Mouse (Mus musculus) heart, embryonic 16.5 days (tissue): ENCODE results near the gene Nploc4. TPM values are rescaled to one million over a fixed set of nuclear protein-coding genes. Genes with fewer than 3 reads are reported as not detected.
"Not testable (repeated sequence)": the region's sequence is repeated elsewhere in the genome, so short reads cannot be mapped to it uniquely, and the experiment has no call there.

ENCODE experiments used
- ATAC-seq: fragments of 200-750 bp; cut with Nextera tagmentation; replicated peaks from 2 replicates; pipeline ENCODE4 v1.8.0; 2017; ENCODE audit warnings: moderate number of reproducible peaks; ENCODE audit not compliant: insufficient read depth, low FRiP score; ENCODE audit errors: extremely low read depth
- H3K27ac ChIP-seq: fragments of 300-500 bp; sonication (generic); 2 replicates; pipeline ENCODE4 v1.5.1; 2014; ENCODE audit warnings: mild to moderate bottlenecking, low read length, control low read depth, moderate library complexity
- H3K27me3 ChIP-seq: fragments of 300-500 bp; sonication (generic); 2 replicates; pipeline ENCODE4 v1.6.1; 2014; ENCODE audit warnings: low read length, mixed read lengths; ENCODE audit not compliant: control insufficient read depth, insufficient read depth
- H3K36me3 ChIP-seq: fragments of 300-500 bp; sonication (generic); 2 replicates; pipeline ENCODE4 v1.6.1; 2014; ENCODE audit not compliant: control insufficient read depth, insufficient read depth
- H3K4me1 ChIP-seq: fragments of 300-500 bp; sonication (generic); 2 replicates; pipeline ENCODE4 v1.6.1; 2014; ENCODE audit warnings: low read length, mixed read lengths; ENCODE audit not compliant: control insufficient read depth, insufficient read depth
- H3K4me2 ChIP-seq: fragments of 300-500 bp; sonication (generic); 2 replicates; pipeline ENCODE4 v1.6.1; 2014; ENCODE audit warnings: low read depth, mild to moderate bottlenecking, control low read depth, low read length
- H3K4me3 ChIP-seq: fragments of 300-500 bp; sonication (generic); 2 replicates; pipeline ENCODE4 v1.5.1; 2014; ENCODE audit warnings: mild to moderate bottlenecking, control low read depth, low read length
- H3K9ac ChIP-seq: fragments of 300-500 bp; sonication (generic); 2 replicates; pipeline ENCODE4 v1.6.1; 2014; ENCODE audit warnings: low read length, control low read depth
- H3K9me3 ChIP-seq: fragments of 300-500 bp; sonication (generic); replicated peaks from 2 replicates; pipeline ENCODE4 v1.6.1; 2016; ENCODE audit warnings: low read length; ENCODE audit not compliant: control insufficient read depth
- WGBS: fragments of 180-500 bp; shearing (Covaris S2); extraction: QIAGEN DNeasy Blood & Tissue Kit; methylation state at CpG from one replicate; pipeline ENCODE4 v1.1.7; 2014; 5-methylcytosine and 5-hydroxymethylcytosine counted together
- polyA plus RNA-seq: library from polyadenylated mRNA; unstranded; fragments of >200 nt; fragmentation: Nextera tagmentation; extraction: Ambion mirVana; gene quantifications from 2 replicates; pipeline ENCODE4 v1.2.1, GENCODE M21; 2015

Nploc4 gene
- polyA plus RNA-seq, 1 experiment from 2014 or later: 26.7 TPM

GRCm38 (mm10) chr11:120353500-120354303 lies 83.8 kb downstream of the Nploc4 start:
- Histone ChIP-seq H3K4me2 (peak overlapping the region; percentile 66), H3K4me1 (peaks cover 55% of the 10 kb centered on the region), H3K4me3 (peak overlapping the region; percentile 39), H3K9ac (peak overlapping the region; percentile 71), H3K9me3 (no peaks in the 10 kb centered on the region), H3K36me3 (no peaks in the 10 kb centered on the region), H3K27ac (peak overlapping the region; percentile 88), H3K27me3 (no peaks in the 10 kb centered on the region)
- 12% methylated on average over 26 of the region's 26 CpGs for WGBS
- 0 out of 2 replicates have a peak, but pooled peaks have one; percentile 0 for ATAC-seq

GRCm38 (mm10) chr11:120352571-120353290 lies 84.8 kb downstream of the Nploc4 start:
- peak overlapping the region; percentile 71 for H3K9ac ChIP-seq
- WGBS: 53% methylated on average over 13 of the region's 13 CpGs
- H3K36me3 ChIP-seq: no peaks in the 10 kb centered on the region
- ATAC-seq: no peak
- peak overlapping the region; percentile 88 for H3K27ac ChIP-seq
- H3K9me3 ChIP-seq: no peaks in the 10 kb centered on the region
- peaks cover 45% of the 10 kb centered on the region for H3K4me1 ChIP-seq
- peak overlapping the region; percentile 66 for H3K4me2 ChIP-seq
- H3K4me3 ChIP-seq: no peak overlapping the region
- H3K27me3 ChIP-seq: no peaks in the 10 kb centered on the region

GRCm38 (mm10) chr11:120352093-120352350 lies 85.5 kb downstream of the Nploc4 start:
- Histone ChIP-seq H3K27ac (peak overlapping the region; percentile 100), H3K9ac (peak overlapping the region; percentile 7; the same call in 1 of the 2 replicates), H3K4me1 (peaks cover 38% of the 10 kb centered on the region)
- 87% methylated on average over 5 of the region's 5 CpGs for WGBS
- H3K4me3 ChIP-seq, H3K36me3 ChIP-seq, ATAC-seq, H3K27me3 ChIP-seq, H3K4me2 ChIP-seq, H3K9me3 ChIP-seq: not testable (repeated sequence)

- ATAC-seq: no peak
- Histone ChIP-seq H3K9me3 (no peaks in the 10 kb centered on the region), H3K4me2 (peak overlapping the region; percentile 95), H3K27me3 (no peaks in the 10 kb centered on the region), H3K36me3 (peaks cover 3% of the 10 kb centered on the region; the same call in 1 of the 2 replicates), H3K4me1 (peaks cover 38% of the 10 kb centered on the region), H3K4me3 (0 out of 2 replicates have a peak overlapping the region, but pooled peaks have one; percentile 98), H3K9ac (peak overlapping the region; percentile 100), H3K27ac (peak overlapping the region; percentile 100)
- WGBS: 77% methylated on average over 10 of the region's 10 CpGs
These were observed 86.0 kb downstream of the Nploc4 start for GRCm38 (mm10) chr11:120351250-120352092.

- 14% methylated on average over 11 of the region's 11 CpGs for WGBS
- peak overlapping the region; percentile 100 for H3K27ac ChIP-seq
- ATAC-seq: no peak
- H3K36me3 ChIP-seq: peaks cover 3% of the 10 kb centered on the region; the same call in 1 of the 2 replicates
- peak overlapping the region; percentile 100 for H3K9ac ChIP-seq
- H3K9me3 ChIP-seq: no peaks in the 10 kb centered on the region
- no peaks in the 10 kb centered on the region for H3K27me3 ChIP-seq
- H3K4me1 ChIP-seq: peaks cover 38% of the 10 kb centered on the region
- peak overlapping the region; percentile 98 for H3K4me3 ChIP-seq
- H3K4me2 ChIP-seq: peak overlapping the region; percentile 95
These were observed 86.8 kb downstream of the Nploc4 start for GRCm38 (mm10) chr11:120350711-120351110.

- H3K27me3 ChIP-seq: no peaks in the 10 kb centered on the region
- H3K4me1 ChIP-seq: peaks cover 38% of the 10 kb centered on the region
- under 1% methylated on average over 66 of the region's 68 CpGs for WGBS
- H3K4me3 ChIP-seq: peak overlapping the region; percentile 98
- no peaks in the 10 kb centered on the region for H3K9me3 ChIP-seq
- H3K4me2 ChIP-seq: peak overlapping the region; percentile 95
- H3K36me3 ChIP-seq: peaks cover 7% of the 10 kb centered on the region
- H3K9ac ChIP-seq: peak overlapping the region; percentile 100
- peak; percentile 82 for ATAC-seq
- peak overlapping the region; percentile 100 for H3K27ac ChIP-seq
These were observed 87.4 kb downstream of the Nploc4 start for GRCm38 (mm10) chr11:120349986-120350702.

- no peaks in the 10 kb centered on the region for H3K27me3 ChIP-seq
- peak overlapping the region; percentile 95 for H3K4me2 ChIP-seq
- no peak for ATAC-seq
- H3K4me1 ChIP-seq: peaks cover 36% of the 10 kb centered on the region
- H3K27ac ChIP-seq: peak overlapping the region; percentile 100
- H3K9me3 ChIP-seq: no peaks in the 10 kb centered on the region
- H3K4me3 ChIP-seq: peak overlapping the region; percentile 98
- 5% methylated on average over 16 of the region's 16 CpGs for WGBS
- H3K9ac ChIP-seq: peak overlapping the region; percentile 100
- H3K36me3 ChIP-seq: peaks cover 10% of the 10 kb centered on the region
These were observed 88.0 kb downstream of the Nploc4 start for GRCm38 (mm10) chr11:120349371-120349985.
